Comparison of ENCODE assay signal across 11 mouse cellular contexts in genomic region chr17:46393012-46393411, GRCm38 (mm10). TPM values are rescaled to one million over a fixed set of nuclear protein-coding genes. Genes with fewer than 3 reads are reported as not detected.
A peak's percentile ranks its signal among the peaks of the same experiment; 100 is the strongest.
DNase-seq lines count a peak whose midpoint lies in the region; ATAC-seq and TF ChIP-seq lines count a peak whose summit lies in the region.
"Had no signal": no experiment of that assay in that cellular context is flagged by ENCODE, and none has a peak within 500 bp of the region (broad histone marks: within the 10 kb centered on the region; RNA-seq: fewer than 3 reads in every experiment).

No protein-coding gene starts in this region.

- no peak overlapping the region for H3K4me3 ChIP-seq in thymus, adult 2 months (ENCODE audit: control insufficient read depth, insufficient read depth, low read length)
- no peak overlapping the region for H3K4me3 ChIP-seq in kidney, postnatal 0 days (replicated peaks; ENCODE audit: low read depth, low read length)
- H3K4me3 ChIP-seq in small intestine, adult 2 months (ENCODE audit: low read depth, low read length), result no peak overlapping the region
- H3K4me3 ChIP-seq: embryonic facial prominence, embryonic 13.5 days; limb, embryonic 13.5 days had no signal

- no peak overlapping the region for H3K4me2 ChIP-seq in kidney, postnatal 0 days (ENCODE audit: low read length)
- H3K4me2 ChIP-seq: embryonic facial prominence, embryonic 13.5 days; limb, embryonic 13.5 days had no signal

- H3K36me3 ChIP-seq in thymus, adult 2 months (ENCODE audit: control insufficient read depth, insufficient read depth, low read length), result peaks cover 12% of the 10 kb centered on the region; the same call in 1 of the 2 replicates
- 0 out of 2 replicates have a peak, but pooled peaks cover 19% of the 10 kb centered on the region for H3K36me3 ChIP-seq in kidney, postnatal 0 days (ENCODE audit: insufficient read depth, low read length)
- peaks cover 11% of the 10 kb centered on the region for H3K36me3 ChIP-seq in small intestine, adult 2 months (ENCODE audit: control insufficient read depth, insufficient read depth, low read length)

- no peak for TF ChIP-seq CTCF in thymus, adult 2 months (IDR thresholded peaks at IDR 0.05; ENCODE audit: borderline replicate concordance, control insufficient read depth, extremely low read depth, insufficient read depth, low read length, poor library complexity)
- peak; percentile 83 for TF ChIP-seq CTCF in kidney, postnatal 0 days (IDR thresholded peaks at IDR 0.05; ENCODE audit: low read depth)
- peak; percentile 45; the same call in 1 of the 2 replicates for TF ChIP-seq CTCF in small intestine, adult 2 months (IDR thresholded peaks at IDR 0.05; ENCODE audit: extremely low read depth, insufficient read length, insufficient replicate concordance, low read depth, low read length)

- H3K9me3 ChIP-seq in kidney, postnatal 0 days (replicated peaks; ENCODE audit: low read length), result no peaks in the 10 kb centered on the region
- H3K9me3 ChIP-seq: embryonic facial prominence, embryonic 13.5 days; limb, embryonic 13.5 days had no signal

- ATAC-seq in kidney, postnatal 0 days (replicated peaks; ENCODE audit: low FRiP score, low read depth), result no peak

- no peaks in the 10 kb centered on the region for H3K4me1 ChIP-seq in thymus, adult 2 months (replicated peaks; ENCODE audit: control insufficient read depth, insufficient read depth, low read length)
- no peaks in the 10 kb centered on the region for H3K4me1 ChIP-seq in kidney, postnatal 0 days (replicated peaks; ENCODE audit: insufficient read depth, low read length)
- no peaks in the 10 kb centered on the region for H3K4me1 ChIP-seq in small intestine, adult 2 months (ENCODE audit: control insufficient read depth, insufficient read depth, insufficient read length, low read length)
- H3K4me1 ChIP-seq: embryonic facial prominence, embryonic 13.5 days; limb, embryonic 13.5 days had no signal

- no peaks in the 10 kb centered on the region for H3K27me3 ChIP-seq in thymus, adult 2 months (ENCODE audit: control insufficient read depth, insufficient read depth, low read length)
- H3K27me3 ChIP-seq in kidney, postnatal 0 days (ENCODE audit: insufficient read depth, low read length), result no peaks in the 10 kb centered on the region
- no peaks in the 10 kb centered on the region for H3K27me3 ChIP-seq in small intestine, adult 2 months (ENCODE audit: control insufficient read depth, insufficient read depth, low read length)
- H3K27me3 ChIP-seq: embryonic facial prominence, embryonic 13.5 days; limb, embryonic 13.5 days had no signal

- peak; percentile 19 to 34 for DNase-seq in heart, adult 18-20 months
- no peak for DNase-seq in heart, adult 8-10 months (ENCODE audit: low spot score)
- DNase-seq in thymus, adult 2 months, result peak; percentile 40
- no peak for DNase-seq in thymus, adult 18-20 months
- peak; percentile 83 for DNase-seq in brain, adult 2 months (ENCODE audit: low read depth, low spot score)
- DNase-seq in kidney, postnatal 0 days (ENCODE audit: low spot score), result peak; percentile 71
- DNase-seq in gastrocnemius, postnatal 4 days (ENCODE audit: low spot score in 2 of 2), result no peak

- H3K9ac ChIP-seq in kidney, postnatal 0 days (ENCODE audit: low read depth, low read length), result no peak overlapping the region
- H3K9ac ChIP-seq: embryonic facial prominence, embryonic 13.5 days; limb, embryonic 13.5 days had no signal

- H3K27ac ChIP-seq in thymus, adult 2 months (ENCODE audit: control insufficient read depth, insufficient read depth, low read length), result no peak overlapping the region
- H3K27ac ChIP-seq in kidney, postnatal 0 days, result no peak overlapping the region
- no peak overlapping the region for H3K27ac ChIP-seq in small intestine, adult 2 months (ENCODE audit: insufficient read depth, low read depth, low read length)
- H3K27ac ChIP-seq: embryonic facial prominence, embryonic 13.5 days; limb, embryonic 13.5 days had no signal

- WGBS in thymus, adult 2 months, result 57% methylated on average over 2 of the region's 2 CpGs
- 47% methylated on average over 2 of the region's 2 CpGs for WGBS in kidney, postnatal 0 days
- WGBS in small intestine, adult 2 months, result 52% methylated on average over 2 of the region's 2 CpGs

- TF ChIP-seq POLR2A in thymus, adult 2 months (IDR thresholded peaks at IDR 0.05; ENCODE audit: control insufficient read depth, extremely low read depth, insufficient read depth, low read length, poor library complexity), result no peak
- TF ChIP-seq POLR2A in small intestine, adult 2 months (IDR thresholded peaks at IDR 0.05; ENCODE audit: low read depth, low read length), result no peak

RNA-seq across cellular contexts. Expression of gene Zfp318, which starts 9.5 kb away (rescaled TPM):
- 10 to 100 TPM; 17.1 to 21.7 TPM for total RNA-seq in heart, adult 18-20 months (2021)
- total RNA-seq in heart, adult 8-10 months (2022), result 10 to 100 TPM; 15.2 to 21.6 (median 17.2) TPM
- polyA plus RNA-seq in thymus, adult 2 months (2012; rRNA removed), result 18.3 and 20.7 TPM in 2 replicates
- 6.3 and 7.6 TPM in 2 replicates for polyA plus RNA-seq in kidney, postnatal 0 days (2015; fragmentation: Nextera tagmentation; extraction: Ambion mirVana)
- polyA plus RNA-seq in small intestine, adult 2 months (2012; rRNA removed), result 1.9 and 5.8 TPM in 2 replicates
- total RNA-seq in gastrocnemius, postnatal 4 days (2021), result 10 to 100 TPM; 33.9 to 35.0 TPM

RNA-seq across cellular contexts. Expression of gene Crip3, which starts 35.7 kb away (rescaled TPM):
- total RNA-seq in heart, adult 18-20 months (2021), result 1 to 10 TPM in 1 of 2 experiments, under 1 TPM in 1; 0.82 to 1.2 TPM
- 1 to 10 TPM in 1 of 4 experiments, under 1 TPM in 3; 0.54 to 1.0 (median 0.88) TPM for total RNA-seq in heart, adult 8-10 months (2022)
- polyA plus RNA-seq in thymus, adult 2 months (2012; rRNA removed), result 348 and 429 TPM in 2 replicates
- 0.34 TPM in 2 replicates for polyA plus RNA-seq in kidney, postnatal 0 days (2015; fragmentation: Nextera tagmentation; extraction: Ambion mirVana)
- not detected in 2 replicates for polyA plus RNA-seq in small intestine, adult 2 months (2012; rRNA removed)
- 1 to 10 TPM; 3.7 to 4.8 TPM for total RNA-seq in gastrocnemius, postnatal 4 days (2021)

RNA-seq across cellular contexts. Expression of gene Slc22a7, which starts 45.2 kb away (rescaled TPM):
- total RNA-seq in heart, adult 18-20 months (2021), result not detected
- not detected for total RNA-seq in heart, adult 8-10 months (2022)
- 1.2 and 3.3 TPM in 2 replicates for polyA plus RNA-seq in thymus, adult 2 months (2012; rRNA removed)
- polyA plus RNA-seq in kidney, postnatal 0 days (2015; fragmentation: Nextera tagmentation; extraction: Ambion mirVana), result 1.6 and 1.9 TPM in 2 replicates
- polyA plus RNA-seq in small intestine, adult 2 months (2012; rRNA removed), result not detected in 2 replicates
- under 1 TPM in 1 of 2 experiments, not detected in 1; 0.21 TPM for total RNA-seq in gastrocnemius, postnatal 4 days (2021)
- polyA plus RNA-seq: embryonic facial prominence, embryonic 13.5 days; limb, embryonic 13.5 days; stomach, embryonic 14.5 days had no signal

Comparison
In these comparisons a context has a peak if more than half of its experiments do, and no peak if none do; other contexts are left out.
1. DNase-seq: peak in heart, adult 18-20 months (2 of 2), thymus, adult 2 months (single experiment), brain, adult 2 months (single experiment) and kidney, postnatal 0 days (single experiment); none in heart, adult 8-10 months (single experiment), thymus, adult 18-20 months (0 of 2) and gastrocnemius, postnatal 4 days (0 of 2).